Mouse (Mus musculus) gastrocnemius, postnatal 25 days (tissue): Measurements from ENCODE around the gene Vmn1r211. TPM values are rescaled to one million over a fixed set of nuclear protein-coding genes. Genes with fewer than 3 reads are reported as not detected.
"Not testable (repeated sequence)": the region's sequence is repeated elsewhere in the genome, so short reads cannot be mapped to it uniquely, and the experiment has no call there.

Experiments
- DNase-seq: peaks from one replicate; pipeline ENCODE4 v3.0.0; 2022
- long read RNA-seq, 2 experiments: library from polyadenylated mRNA; stranded (forward); transcript quantifications; one replicate each; pipeline ENCODE4 v2.0.0; 2021
- total RNA-seq, 2 experiments: library from RNA; stranded (reverse); gene quantifications; 1 replicate in 1 of 2; 2 replicates in 1 of 2; pipeline ENCODE4 v1.2.3; 2021

The Vmn1r211 gene
- total RNA-seq = not detected
- long read RNA-seq, experiment 1 = 0 reads
- long read RNA-seq, experiment 2 = 0 reads

DNA sequence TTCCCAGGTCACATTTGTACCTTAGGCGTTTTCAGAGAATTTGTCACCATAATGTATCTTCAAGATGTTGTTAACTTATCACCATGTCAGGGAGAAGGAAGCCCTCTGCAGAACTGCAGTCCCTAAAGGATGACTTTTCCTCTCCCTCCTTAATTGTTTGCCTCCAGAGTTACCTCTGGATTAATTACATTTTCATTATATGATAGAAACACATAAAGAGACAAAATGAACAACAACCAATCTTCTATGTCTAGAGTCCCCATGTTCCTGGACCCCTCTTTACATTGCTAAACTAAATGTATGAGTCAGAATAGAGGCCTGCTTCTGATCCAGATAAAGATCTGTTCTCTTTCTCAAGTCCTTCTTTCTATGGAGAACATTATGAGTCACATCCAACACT, at the start of gene Vmn1r211:
Gene Vmn1r211, minus strand, starts transcription at position 101 of the 400 bp plus-strand sequence.
- DNase-seq = no peak

DNA sequence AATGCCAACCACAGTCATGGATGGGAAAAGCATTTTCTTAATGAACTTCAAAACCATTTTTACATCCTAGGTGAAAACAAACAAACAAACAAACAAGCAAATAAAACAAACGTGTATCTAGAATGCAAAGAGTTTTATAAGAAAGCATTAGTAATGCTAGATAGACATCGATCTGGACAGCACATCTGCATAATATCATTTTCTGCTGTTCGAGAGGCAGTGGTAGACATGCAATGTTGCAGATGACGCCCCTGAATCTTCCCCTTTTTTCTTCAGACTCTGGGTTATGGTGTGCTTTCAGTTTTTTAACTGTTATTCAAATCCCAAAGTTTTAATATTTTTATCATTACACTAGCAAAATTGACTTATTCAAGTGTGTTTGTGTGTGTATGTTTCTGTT, 26.7 kb upstream of the Vmn1r211 start, which contains the start of gene Vmn1r212:
Gene Vmn1r212, minus strand, starts transcription at position 101 of the 400 bp plus-strand sequence.
- DNase-seq = no peak

DNA sequence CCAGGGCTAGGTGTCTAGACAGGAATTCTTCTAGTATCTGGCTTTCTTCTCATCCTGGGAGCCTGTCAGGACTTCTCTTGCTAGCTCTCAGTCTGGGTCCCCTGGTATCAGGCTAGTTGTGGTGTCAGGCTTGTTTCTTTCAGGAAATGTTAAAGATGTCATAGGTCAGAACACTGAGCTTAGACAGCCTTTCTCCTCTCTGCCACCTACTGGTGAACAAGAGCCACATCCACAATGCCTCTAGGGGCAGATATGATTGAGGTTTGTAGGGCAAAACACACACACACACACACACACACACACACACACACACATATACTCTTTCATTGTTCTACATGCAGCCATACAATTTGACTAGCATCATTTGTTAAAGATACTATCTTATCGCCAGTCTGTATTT, 21.9 kb upstream of the Vmn1r211 start:
- no peak for DNase-seq

DNA sequence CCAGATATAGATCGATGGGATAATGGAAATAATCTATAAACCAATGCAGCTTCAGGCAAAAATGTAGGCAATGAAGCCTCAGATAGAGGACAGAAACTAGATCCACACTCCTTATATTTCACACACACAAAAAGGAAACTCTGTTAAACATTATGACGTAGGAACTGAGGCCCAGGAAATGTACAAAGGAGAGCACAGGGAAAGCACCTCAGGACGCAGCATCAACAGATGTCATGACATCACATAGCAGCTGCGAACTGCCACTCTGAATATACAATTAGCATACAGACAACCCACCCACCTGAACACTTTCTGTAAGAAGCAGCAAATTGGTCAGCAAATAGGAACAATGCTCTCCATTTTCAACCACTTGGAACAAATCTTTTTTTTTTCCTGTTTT, 2.6 kb downstream of the Vmn1r211 start:
- DNase-seq = no peak

DNA sequence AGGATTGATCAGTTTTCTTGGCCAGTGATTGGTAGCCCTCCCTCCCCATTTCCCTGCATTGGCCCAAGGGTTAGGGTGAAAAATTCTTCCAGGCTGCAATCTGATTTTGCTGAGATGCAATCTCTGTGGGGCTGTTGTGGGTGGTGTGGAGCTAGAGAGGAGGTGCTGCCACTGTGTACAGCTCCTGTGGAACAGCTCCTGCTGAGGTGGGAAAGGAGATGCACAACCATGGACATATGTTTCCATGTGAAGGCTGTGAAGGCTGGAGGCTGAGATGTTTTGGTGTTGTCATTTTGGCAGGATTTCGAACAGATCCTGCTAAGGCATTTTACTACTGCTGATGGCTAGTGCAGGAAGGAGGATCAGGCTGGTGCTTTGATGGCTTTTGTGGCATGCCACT, 10.6 kb downstream of the Vmn1r211 start:
- no peak for DNase-seq

DNA sequence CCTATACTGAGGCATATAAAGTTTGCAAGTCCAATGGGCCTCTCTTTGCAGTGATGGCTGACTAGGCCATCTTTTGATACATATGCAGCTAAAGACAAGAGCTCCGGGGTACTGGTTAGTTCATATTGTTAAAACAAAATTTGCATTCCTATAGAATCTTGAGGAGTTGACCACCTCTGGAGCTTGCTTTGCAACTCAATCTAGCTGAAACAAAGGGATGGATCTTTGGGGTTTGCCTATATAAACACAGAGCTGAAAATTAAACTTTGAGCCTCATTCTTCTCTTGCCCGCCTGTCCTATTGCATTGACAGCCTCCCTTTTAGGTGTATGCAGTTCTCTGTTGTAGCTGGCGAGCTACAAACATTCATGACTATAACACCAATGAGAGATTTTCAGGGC, 13.1 kb downstream of the Vmn1r211 start:
- DNase-seq = not testable (repeated sequence)

DNA sequence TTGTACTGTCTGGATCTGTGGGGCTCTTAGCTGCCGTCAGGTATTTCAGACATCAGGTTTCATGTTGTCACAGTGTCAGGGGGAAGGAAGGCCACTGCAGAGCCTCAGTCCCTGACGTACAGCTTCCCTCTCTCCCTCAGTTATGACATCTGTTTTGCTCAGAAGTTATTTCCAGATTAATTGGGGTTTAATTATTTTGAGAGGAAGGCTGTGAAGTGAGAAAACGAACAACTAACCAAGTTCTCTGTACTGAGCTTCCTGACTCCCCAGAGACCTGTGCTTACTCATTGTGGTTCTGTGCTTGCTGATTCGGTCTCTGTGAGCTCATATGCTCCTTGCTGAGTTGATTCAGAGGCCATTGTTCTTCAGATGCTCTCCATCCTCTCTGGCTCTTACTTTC, 26.1 kb downstream of the Vmn1r211 start, which contains the start of gene Vmn1r210:
Gene Vmn1r210, minus strand, starts transcription at position 101 of the 400 bp plus-strand sequence.
- no peak for DNase-seq

DNA sequence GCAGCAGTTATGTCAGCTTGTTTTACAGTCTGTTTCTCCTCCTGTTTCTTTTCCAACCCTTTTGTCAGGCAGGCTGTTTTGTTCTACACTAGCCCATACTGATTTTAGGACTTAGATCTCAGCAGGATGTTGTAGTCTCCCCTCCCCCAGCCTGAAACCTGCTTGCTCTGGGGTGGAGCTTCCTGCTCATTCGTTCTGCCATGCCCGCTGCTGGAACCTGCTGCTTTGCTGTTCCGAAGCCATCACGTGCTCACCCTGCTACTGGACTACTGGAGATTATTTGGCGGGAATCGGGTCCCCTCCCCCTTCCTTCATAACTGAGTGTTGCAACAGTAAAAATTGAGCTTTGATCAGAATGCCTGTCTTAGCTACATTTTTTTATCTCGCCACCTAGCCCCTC, 28.0 kb downstream of the Vmn1r211 start:
- DNase-seq = not testable (repeated sequence)

DNA sequence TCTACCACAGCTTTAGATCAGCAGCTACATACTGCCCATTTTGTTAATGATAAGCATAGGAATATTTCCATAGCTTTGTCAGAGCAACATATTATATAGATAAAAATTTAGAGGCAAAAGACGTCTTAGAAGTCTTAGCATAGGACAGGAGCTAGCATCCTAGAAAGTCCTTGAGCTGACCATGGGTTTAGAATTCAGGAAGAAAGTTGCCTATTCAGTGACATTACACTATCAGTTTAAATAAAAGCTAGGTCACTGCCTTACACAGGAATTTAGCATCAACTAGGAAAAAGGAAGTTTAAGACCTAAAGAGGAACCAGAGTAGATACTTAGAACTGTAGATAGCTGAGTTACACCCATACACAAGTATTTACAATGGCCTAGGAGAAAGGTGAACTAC, 35.8 kb downstream of the Vmn1r211 start:
- not testable (repeated sequence) for DNase-seq

DNA sequence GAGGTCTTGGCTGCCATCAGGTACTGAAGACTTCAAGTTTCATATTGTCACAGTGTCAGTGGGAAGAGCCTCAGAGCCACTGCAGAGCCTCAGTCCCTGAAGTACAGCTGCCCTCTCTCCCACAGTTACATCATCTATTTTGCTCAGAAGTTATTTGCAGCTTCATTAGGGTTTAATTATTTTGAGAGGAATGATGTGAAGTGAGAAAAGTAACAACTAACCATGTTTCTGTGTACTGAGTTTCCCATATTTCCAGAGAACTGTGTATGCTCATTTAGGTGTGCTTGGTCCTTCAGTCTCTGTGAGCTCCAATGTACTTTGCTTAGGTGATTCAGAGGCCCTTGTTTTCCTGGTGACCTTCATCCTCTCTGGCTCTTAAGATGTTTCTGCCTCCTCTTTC, 47.8 kb downstream of the Vmn1r211 start, which contains the start of gene Vmn1r209:
Gene Vmn1r209, minus strand, starts transcription at position 101 of the 400 bp plus-strand sequence.
- not testable (repeated sequence) for DNase-seq

Other genes starting within 250 kb of the Vmn1r211 start
- gene Vmn1r206, start 233.3 kb downstream of the Vmn1r211 start, total RNA-seq = not detected
- not detected for gene Vmn1r207-ps, start 127.9 kb downstream of the Vmn1r211 start, total RNA-seq
- not detected for gene Vmn1r208, start 80.2 kb downstream of the Vmn1r211 start, total RNA-seq
- gene Vmn1r209, start 47.9 kb downstream of the Vmn1r211 start, total RNA-seq = not detected
- not detected for gene Vmn1r210, start 26.2 kb downstream of the Vmn1r211 start, total RNA-seq
- not detected for gene Vmn1r212, start 26.6 kb upstream of the Vmn1r211 start, total RNA-seq
- gene Vmn1r213, start 150.1 kb upstream of the Vmn1r211 start, total RNA-seq = not detected
- not detected for gene Vmn1r214, start 172.9 kb upstream of the Vmn1r211 start, total RNA-seq
- gene Vmn1r215, start 210.5 kb upstream of the Vmn1r211 start, total RNA-seq = not detected